Mouse (Mus musculus): ENCODE results near the gene Rasl10a. TPM values are rescaled to one million over a fixed set of nuclear protein-coding genes. Genes with fewer than 3 reads are reported as not detected.

Gene Rasl10a
- polyA plus RNA-seq, 1 experiment: 6.6 TPM

DNA sequence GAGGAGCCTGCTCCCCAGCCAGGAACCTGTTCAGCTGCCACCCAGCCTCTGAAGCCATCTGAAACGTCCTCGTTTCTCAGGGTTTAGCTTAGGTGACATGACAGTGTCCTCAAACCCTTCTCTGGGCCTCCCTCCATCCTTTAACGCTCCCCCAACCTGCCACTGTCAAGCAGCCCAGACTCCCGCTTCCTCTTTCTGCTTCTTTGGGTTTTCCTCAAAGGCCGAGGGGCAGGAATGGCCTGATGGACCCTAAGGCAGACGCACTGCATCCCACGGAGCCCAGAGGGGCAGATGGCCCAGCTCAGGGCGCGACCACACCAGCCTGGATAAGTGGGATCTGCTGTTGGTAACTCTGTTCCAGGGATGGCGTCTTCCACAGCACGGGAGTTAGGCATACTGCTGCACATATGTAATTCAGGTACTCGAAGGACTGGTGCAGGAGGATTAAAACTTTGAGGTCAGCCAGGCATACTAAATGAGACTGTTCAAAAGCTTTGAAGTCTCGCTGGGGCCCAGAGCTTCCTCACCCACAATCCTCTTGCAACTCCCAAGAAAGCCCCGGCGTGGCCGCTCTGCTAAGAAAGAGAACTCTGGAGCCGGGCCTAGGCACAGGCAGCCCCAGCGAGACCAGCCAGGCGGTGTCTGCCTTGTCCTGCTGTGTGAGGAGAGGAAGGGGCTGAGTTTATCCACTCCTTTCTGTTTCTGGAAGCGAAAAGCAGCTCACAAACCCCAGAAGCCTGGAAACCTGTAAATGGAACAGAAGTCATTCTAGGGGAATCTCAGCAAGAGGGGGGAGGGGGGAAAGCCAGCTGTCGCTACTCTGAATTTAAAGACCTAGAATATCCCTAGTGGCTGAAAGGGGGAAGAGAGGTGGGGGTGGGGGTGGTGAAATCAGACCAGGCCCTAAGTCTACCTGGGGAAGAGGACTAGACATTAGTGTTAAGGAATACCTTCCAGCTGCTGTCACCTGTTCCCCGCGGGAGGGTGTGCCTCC, 1.7 kb upstream of the Rasl10a start:
- WGBS: 52% methylated on average over 23 of the region's 23 CpGs

DNA sequence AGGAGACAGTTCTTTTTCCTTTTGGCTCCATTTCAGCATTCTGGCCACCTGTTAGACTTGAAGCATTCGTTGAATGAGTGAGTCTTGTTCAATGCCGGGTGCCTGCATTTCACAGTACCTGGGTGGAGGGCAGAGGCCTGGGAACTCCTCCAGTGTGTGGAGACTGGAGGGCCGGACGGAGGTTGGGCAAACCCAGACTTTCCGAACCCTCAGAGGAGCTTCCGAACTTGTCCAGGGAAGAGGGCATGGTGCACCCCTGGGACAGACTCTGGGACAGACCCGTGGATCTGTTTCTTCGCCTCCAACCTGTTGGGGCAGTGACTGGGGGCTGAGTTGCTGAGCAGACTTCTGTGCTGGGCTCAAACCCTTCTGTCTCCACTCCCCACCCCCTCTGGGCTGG, 864 bp upstream of the Rasl10a start:
- WGBS: 72% methylated on average over 8 of the region's 8 CpGs
- H3K27ac ChIP-seq (ENCODE audit: control insufficient read depth, insufficient read depth, low read depth, low read length, poor library complexity): no peak overlapping the region
- H3K4me1 ChIP-seq (ENCODE audit: control insufficient read depth, insufficient read depth, low read length): no peaks in the 10 kb centered on the region; the same call in 1 of the 2 replicates
- no peak overlapping the region for H3K4me3 ChIP-seq (replicated peaks; ENCODE audit: control insufficient read depth, low read depth, low read length)
- TF ChIP-seq POLR2A (IDR thresholded peaks at IDR 0.05; ENCODE audit: borderline replicate concordance, control insufficient read depth, low read depth, low read length) (no peak), CTCF (IDR thresholded peaks at IDR 0.05; ENCODE audit: control insufficient read depth, insufficient read depth, low read length) (no peak)

More for the DNA sequence above, 1.7 kb upstream of the Rasl10a start:
- TF ChIP-seq CTCF (IDR thresholded peaks at IDR 0.05; ENCODE audit: control insufficient read depth, insufficient read depth, low read length): no peak
- TF ChIP-seq POLR2A (IDR thresholded peaks at IDR 0.05; ENCODE audit: borderline replicate concordance, control insufficient read depth, low read depth, low read length): no peak
- H3K27ac ChIP-seq (ENCODE audit: control insufficient read depth, insufficient read depth, low read depth, low read length, poor library complexity): no peak overlapping the region
- H3K4me3 ChIP-seq (replicated peaks; ENCODE audit: control insufficient read depth, low read depth, low read length): no peak overlapping the region
- H3K4me1 ChIP-seq (ENCODE audit: control insufficient read depth, insufficient read depth, low read length): no peaks in the 10 kb centered on the region; the same call in 1 of the 2 replicates

DNA sequence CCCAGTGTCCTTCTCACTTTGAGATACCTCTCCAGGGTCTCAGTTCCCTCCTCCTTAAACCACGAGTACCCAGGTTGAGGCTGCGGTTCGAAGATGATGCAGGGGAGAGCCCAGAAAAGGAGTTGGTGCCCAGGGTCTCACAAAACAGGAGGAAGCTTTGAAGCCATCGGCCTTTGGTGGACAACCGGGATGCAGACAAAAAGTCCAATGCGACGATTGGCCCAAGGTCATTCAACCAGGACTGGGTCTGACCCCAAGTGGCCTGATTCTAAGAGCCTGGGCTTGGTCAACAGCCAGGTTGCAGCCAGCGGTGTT, 430 bp upstream of the Rasl10a start:
- Histone ChIP-seq H3K4me1 (ENCODE audit: control insufficient read depth, insufficient read depth, low read length) (no peaks in the 10 kb centered on the region; the same call in 1 of the 2 replicates), H3K4me3 (replicated peaks; ENCODE audit: control insufficient read depth, low read depth, low read length) (no peak overlapping the region), H3K27ac (ENCODE audit: control insufficient read depth, insufficient read depth, low read depth, low read length, poor library complexity) (no peak overlapping the region)
- TF ChIP-seq CTCF (IDR thresholded peaks at IDR 0.05; ENCODE audit: control insufficient read depth, insufficient read depth, low read length): no peak
- TF ChIP-seq POLR2A (IDR thresholded peaks at IDR 0.05; ENCODE audit: borderline replicate concordance, control insufficient read depth, low read depth, low read length): no peak
- WGBS: 26% methylated on average over 8 of the region's 8 CpGs

DNA sequence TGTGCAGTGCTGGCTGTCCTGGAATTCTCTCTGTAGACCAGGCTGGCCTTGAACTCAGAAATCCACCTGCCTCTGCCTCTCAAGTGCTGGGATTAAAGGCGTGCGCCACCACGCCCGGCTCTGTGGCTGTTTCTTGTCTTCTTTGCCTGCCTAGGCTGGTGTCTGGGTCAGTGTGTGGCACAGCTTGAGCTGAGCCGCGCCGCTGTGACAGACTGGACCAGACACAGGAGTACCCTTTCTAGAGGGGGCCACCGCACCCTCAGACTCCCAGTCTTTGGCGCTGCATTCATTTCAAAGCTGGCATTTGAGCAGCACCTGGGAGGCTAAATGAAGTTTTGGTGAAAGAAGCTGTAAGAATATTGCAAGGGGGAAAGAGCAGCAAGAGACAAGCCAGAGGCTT, 855 bp downstream of the Rasl10a start:
- Histone ChIP-seq H3K4me3 (replicated peaks; ENCODE audit: control insufficient read depth, low read depth, low read length) (no peak overlapping the region), H3K27ac (ENCODE audit: control insufficient read depth, insufficient read depth, low read depth, low read length, poor library complexity) (no peak overlapping the region), H3K4me1 (ENCODE audit: control insufficient read depth, insufficient read depth, low read length) (no peaks in the 10 kb centered on the region; the same call in 1 of the 2 replicates)
- WGBS: 29% methylated on average over 9 of the region's 9 CpGs
- TF ChIP-seq POLR2A (IDR thresholded peaks at IDR 0.05; ENCODE audit: borderline replicate concordance, control insufficient read depth, low read depth, low read length) (no peak), CTCF (IDR thresholded peaks at IDR 0.05; ENCODE audit: control insufficient read depth, insufficient read depth, low read length) (no peak)

DNA sequence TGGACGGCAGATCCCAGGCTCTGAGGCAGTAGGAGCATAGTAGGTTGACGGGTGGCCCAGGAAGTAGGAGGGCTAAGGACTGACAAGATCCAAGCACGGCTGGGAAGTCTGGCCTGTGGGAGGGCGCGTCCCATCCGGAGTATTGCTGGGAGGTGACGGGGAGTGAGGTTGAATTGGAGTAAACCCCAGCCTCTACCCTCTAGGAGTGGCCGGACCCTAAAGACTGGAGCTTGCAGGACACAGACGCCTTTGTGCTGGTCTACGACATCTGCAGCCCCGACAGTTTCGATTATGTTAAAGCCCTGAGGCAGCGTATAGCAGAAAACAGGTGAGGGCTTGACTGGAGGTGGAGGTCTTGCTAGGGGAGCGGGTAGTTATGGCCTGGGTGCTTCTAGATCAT, 1.3 kb downstream of the Rasl10a start:
- 37% methylated on average over 14 of the region's 14 CpGs for WGBS
- Histone ChIP-seq H3K4me1 (ENCODE audit: control insufficient read depth, insufficient read depth, low read length) (no peaks in the 10 kb centered on the region; the same call in 1 of the 2 replicates), H3K4me3 (replicated peaks; ENCODE audit: control insufficient read depth, low read depth, low read length) (no peak overlapping the region), H3K27ac (ENCODE audit: control insufficient read depth, insufficient read depth, low read depth, low read length, poor library complexity) (no peak overlapping the region)
- TF ChIP-seq CTCF (IDR thresholded peaks at IDR 0.05; ENCODE audit: control insufficient read depth, insufficient read depth, low read length): no peak
- no peak for TF ChIP-seq POLR2A (IDR thresholded peaks at IDR 0.05; ENCODE audit: borderline replicate concordance, control insufficient read depth, low read depth, low read length)

DNA sequence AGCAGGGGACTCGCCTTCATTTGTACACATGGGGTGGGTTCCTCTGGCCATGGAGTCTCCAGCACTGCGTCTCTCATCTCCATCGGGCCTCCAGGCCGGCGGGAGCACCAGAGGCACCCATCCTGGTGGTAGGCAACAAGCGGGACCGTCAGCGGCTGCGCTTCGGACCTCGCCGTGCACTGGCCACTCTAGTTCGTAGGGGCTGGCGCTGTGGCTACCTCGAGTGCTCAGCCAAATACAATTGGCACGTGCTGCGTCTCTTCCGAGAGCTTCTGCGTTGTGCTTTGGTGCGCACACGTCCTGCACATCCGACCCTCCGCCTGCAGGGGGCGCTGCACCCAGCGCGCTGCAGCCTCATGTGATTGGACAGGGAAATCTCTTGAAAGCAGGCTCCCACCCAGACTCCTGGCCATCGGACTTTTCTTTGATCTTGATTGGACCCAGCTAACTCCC, 1.8 kb downstream of the Rasl10a start:
- H3K27ac ChIP-seq (ENCODE audit: control insufficient read depth, insufficient read depth, low read depth, low read length, poor library complexity): no peak overlapping the region
- WGBS: 15% methylated on average over 27 of the region's 27 CpGs
- TF ChIP-seq CTCF (IDR thresholded peaks at IDR 0.05; ENCODE audit: control insufficient read depth, insufficient read depth, low read length): peak; percentile 81
- TF ChIP-seq POLR2A (IDR thresholded peaks at IDR 0.05; ENCODE audit: borderline replicate concordance, control insufficient read depth, low read depth, low read length): peak; percentile 19; the same call in 1 of the 2 replicates
- H3K4me3 ChIP-seq (replicated peaks; ENCODE audit: control insufficient read depth, low read depth, low read length): no peak overlapping the region
- no peaks in the 10 kb centered on the region; the same call in 1 of the 2 replicates for H3K4me1 ChIP-seq (ENCODE audit: control insufficient read depth, insufficient read depth, low read length)

DNA sequence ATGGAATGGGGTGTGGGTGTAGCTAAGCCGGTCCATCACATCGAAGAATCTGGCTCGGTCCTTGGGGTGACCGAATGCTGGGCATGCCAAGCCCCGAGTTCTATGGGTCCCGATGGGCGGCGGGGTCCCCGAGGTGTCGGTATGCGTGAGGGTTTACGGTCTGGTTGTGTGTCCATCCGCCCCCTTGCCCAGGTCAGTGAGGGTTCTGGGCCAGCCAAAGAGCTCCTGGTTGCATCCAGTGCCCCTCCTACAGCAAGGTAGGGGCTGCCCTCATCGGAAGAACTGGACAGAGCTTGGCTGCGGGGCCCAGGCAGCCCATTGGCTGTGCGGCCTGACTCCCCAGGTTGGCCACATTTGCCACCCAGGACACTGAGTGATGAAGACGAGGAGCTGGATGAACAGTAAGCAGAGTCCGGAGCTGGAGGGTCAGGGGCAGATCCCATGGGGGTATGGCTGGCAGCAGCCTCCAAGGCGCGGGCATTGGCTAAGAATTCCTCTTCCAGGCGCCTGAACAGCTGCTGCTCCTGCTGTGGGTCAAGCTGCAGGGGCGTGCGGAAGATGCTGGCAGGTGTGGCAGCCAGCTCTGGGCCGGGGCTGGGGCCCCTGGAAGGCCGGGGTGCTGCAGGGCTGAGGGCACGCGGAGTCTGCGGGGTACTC, 3.0 kb downstream of the Rasl10a start:
- TF ChIP-seq POLR2A (IDR thresholded peaks at IDR 0.05; ENCODE audit: borderline replicate concordance, control insufficient read depth, low read depth, low read length) (no peak), CTCF (IDR thresholded peaks at IDR 0.05; ENCODE audit: control insufficient read depth, insufficient read depth, low read length) (no peak)
- H3K4me3 ChIP-seq (replicated peaks; ENCODE audit: control insufficient read depth, low read depth, low read length): no peak overlapping the region
- 62% methylated on average over 28 of the region's 28 CpGs for WGBS
- peaks cover 1% of the 10 kb centered on the region; the same call in 1 of the 2 replicates for H3K4me1 ChIP-seq (ENCODE audit: control insufficient read depth, insufficient read depth, low read length)
- H3K27ac ChIP-seq (ENCODE audit: control insufficient read depth, insufficient read depth, low read depth, low read length, poor library complexity): no peak overlapping the region

All from bone marrow, adult 2 months (tissue).